Mouse (Mus musculus) kidney, adult 2 months (tissue): Measurements from ENCODE around the gene Mgmt.

Source experiments
- CTCF ChIP-seq: fragments of 200-500 bp; conservative IDR thresholded peaks from 2 replicates; pipeline ENCODE4 v1.5.1; 2011; ENCODE audit warnings: low read depth, mild to moderate bottlenecking, control low read depth, low read length, moderate library complexity, mixed read lengths; ENCODE audit not compliant: insufficient read depth, insufficient read length
- POLR2A ChIP-seq: fragments of 200-500 bp; IDR thresholded peaks from one replicate; pipeline ENCODE4 v1.6.1; 2011; ENCODE audit warnings: low read depth, low read length, control low read depth

DNA sequence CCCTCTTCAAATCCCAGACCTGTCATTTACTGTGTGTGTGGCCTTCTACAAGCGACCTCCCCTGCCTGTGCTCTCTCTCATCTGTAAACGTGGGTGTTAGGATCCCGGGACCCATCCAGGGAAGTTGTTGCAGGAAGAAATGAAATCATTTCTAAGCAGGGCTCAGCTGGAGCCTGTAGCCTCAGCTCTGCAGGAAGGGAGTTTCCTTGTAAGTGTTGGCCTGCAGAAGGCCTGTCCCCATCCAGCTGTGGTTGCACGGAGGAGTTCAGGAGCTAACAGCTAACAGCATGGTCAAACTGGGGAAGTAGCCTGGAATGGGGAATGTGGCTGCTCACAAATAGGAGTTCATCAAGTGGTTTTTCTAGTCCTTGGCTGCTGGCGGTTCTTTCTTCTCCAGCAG lies 44.1 kb upstream of the Mgmt start:
- TF ChIP-seq CTCF (no peak), POLR2A (no peak)
